Mouse (Mus musculus) ES-E14 (cell line): ENCODE results near the gene Pagr1b.

Experiments
- CHD2 ChIP-seq: IDR thresholded peaks from 2 replicates; pipeline ENCODE4 v1.6.1; 2014; ENCODE audit warnings: mild to moderate bottlenecking, low read depth, low read length, inconsistent platforms
- MAFK ChIP-seq: IDR thresholded peaks from 2 replicates; pipeline ENCODE4 v1.6.1; 2014; ENCODE audit warnings: mild to moderate bottlenecking, low read depth, low read length, inconsistent platforms; ENCODE audit not compliant: insufficient read depth

DNA sequence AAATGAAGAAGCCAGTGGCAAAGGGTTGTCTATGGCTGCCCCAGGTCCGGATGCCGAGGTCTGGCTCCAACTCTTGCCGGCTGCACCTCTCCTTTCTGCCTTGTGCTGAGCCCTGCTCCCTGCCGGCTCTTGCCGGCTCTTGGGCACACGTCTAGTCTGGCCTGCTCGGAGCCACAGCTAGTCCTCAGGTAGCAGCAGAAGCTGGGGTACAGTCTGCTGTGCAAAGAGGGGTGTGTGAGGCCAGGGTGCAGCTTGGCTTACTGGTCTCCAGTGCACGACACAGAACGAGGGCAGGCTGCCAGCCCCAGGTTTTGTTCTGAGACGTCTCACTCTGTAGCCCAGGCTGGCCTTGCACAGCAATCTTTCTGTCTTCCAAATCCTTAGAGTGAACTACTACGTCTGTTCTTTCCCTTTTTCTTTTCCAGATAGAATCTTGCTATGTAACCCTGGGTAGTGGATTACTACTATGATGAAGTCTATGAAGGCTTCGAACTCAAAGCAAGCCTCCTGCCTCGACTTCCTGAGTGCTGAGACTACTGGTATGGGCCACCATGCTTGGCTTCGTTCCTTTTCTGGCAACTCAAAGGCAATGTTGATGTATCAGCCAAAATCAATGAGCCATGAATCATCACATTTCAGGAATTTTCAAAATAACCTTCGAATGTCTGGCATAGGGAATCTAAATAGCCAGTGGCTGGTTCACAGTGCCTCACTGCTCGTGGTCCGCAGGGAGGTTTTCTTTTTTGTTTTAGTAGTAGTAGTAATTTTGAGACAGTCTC, 6.8 kb downstream of the Pagr1b start:
- no peak for TF ChIP-seq CHD2
- no peak for TF ChIP-seq MAFK
